Mouse (Mus musculus) c-Kit-positive CD71-positive TER-119-positive erythroid progenitor cells, embryonic 14.5 days (primary cell): ENCODE measurements around the gene Shc4.

Experiments
- DNase-seq: peaks from one replicate; pipeline ENCODE4 v3.0.0-alpha.2; 2013; ENCODE audit warnings: low spot score

The Shc4 gene

DNA sequence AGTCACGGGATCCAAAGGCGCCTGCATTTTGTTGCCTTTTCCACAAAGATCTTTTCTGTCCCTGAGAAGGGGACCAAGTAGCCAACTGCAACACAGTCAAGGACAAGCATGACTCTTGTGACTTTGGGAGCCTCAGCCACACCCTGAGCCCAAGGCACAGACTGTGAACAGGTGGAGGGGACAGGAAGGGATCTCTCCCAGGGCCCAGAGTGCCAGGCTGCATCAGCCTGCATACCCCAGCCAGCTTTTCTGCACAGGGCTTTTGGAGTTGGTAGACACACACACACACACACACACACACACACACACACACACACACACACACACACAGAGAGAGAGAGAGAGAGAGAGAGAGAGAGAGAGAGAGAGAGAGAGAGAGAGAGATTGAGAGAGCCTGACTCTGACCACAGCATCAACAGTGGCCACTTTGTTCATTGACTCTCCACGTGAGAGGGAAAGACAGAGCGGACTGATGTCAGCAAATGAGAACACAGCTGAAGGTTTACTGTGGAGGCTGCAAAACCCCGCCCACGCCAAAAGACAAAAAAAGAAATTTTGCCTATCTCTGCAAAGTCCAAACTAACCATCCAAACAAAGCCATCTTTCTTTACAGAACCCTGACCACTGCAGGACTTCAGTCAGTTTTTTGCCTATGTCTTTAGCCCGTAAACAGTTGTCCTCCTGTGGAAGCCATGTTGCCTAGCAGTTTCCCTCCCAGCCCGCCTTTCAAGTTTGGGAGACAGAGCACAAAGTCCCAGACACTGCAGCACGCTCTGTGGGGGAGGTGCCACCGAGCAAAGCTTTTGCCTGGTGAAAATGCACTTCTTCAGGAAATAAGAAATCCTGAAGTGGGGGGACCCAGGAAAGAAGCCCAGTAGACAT lies 39.1 kb downstream of the Shc4 start:
- DNase-seq = no peak

DNA sequence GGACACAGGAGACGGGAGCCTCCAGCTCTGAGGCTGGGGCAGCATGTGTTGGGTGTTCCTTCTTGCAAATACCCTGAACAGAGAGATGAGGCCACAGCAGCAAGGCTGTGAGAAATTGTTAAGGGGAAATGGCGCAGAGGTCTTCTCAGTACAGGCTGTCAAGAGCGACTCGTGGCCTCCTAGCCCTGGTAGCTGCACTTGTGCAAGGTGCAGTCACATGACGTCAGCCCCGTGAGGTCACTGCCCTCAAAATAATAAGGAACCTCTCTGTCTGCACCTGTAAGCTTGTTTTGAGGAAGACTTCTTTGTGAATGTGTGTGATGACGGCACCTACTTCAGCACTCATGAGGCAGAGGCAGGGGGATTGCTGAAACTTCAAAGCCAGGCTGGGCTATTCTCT lies 40.1 kb downstream of the Shc4 start:
- DNase-seq = no peak

DNA sequence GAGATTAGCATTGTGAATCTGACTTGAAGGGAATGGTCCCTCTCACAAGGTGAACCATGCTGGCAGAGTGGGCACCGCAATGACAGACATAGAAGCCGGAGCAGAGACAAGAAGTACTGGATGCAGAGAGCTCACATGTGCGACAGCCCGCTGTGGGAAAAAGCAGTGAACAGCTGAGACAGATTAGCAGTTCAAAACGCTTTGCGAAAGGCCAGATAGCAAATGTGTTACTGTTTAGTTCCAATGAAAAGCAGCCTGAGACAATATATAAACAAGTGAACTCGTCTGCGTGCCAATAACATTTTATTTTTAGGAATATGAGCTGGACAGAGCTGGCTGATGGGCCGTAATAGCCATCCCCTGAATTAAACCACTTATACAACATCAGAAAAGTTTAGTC lies 42.1 kb downstream of the Shc4 start:
- no peak for DNase-seq

DNA sequence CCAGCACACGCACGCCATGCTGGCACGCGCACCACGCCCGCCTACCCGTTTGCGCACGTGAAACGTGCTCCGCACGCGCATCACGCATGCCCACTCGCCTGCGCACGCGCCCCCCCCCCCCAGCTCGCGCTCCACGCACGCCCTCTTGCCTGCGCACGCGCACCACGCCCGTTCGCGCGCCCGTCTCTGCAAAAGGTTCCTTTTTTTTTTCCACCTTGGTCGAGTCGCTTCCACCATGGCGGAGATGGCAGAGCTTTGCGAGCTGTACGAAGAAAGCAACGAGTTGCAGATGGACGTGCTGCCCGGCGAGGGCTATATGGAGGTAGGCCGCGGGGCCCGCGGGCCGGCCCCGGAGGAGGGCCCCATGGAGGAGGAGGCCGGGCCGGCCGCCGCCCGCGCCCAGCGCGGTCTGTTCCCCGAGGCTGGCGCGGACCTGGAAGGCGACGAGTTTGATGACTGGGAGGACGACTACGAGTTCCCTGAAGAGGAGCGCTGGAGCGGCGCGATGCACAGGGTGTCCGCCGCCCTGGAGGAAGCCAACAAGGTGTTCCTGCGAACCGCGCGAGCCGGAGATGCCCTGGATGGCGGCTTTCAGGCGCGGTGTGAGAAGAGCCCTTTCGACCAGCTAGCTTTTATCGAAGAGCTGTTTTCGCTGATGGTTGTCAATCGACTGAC lies 50.9 kb downstream of the Shc4 start, which contains the start of gene Eid1:
Eid1 (plus strand) TSS at position 139 of the 675 bp plus-strand sequence.
- DNase-seq = peak; percentile 61

DNA sequence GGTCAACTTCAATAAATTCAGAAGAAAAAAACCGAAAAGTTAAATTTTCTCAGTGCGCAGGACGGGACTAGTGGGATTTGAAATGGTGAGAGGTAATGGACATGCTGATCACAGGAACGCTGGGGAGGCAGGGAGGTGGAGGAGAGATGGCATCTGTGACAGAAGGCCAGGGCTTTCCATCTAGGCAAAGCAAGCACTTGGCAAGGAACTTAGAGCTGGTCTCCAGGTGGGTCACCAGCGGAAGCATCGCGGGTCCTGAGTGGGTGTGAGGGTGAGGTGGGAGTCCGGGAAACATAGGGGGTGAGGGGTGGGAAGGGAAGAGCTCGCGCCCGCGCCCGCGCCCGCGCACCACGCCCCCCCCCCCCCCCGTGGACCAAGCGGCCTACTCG lies 51.4 kb downstream of the Shc4 start:
- DNase-seq = no peak

DNA sequence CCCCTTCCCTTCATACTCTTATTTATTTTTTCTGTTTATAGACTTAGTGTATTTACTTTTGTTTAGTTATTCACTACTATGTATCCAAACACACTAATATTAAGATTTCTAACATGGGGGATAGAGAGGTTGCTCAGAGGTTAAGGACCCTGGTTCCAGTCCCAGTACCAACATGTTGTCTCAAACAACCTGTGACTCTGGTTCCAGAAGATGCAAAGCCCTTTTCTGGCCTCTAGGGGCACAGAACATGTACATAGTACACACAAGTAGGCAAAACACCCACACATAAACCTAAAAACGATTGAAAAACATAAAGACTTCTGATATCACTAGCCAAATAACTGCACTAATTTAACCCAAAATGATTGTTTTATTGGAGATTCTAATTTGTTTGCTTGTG lies 53.1 kb downstream of the Shc4 start:
- no peak for DNase-seq

DNA sequence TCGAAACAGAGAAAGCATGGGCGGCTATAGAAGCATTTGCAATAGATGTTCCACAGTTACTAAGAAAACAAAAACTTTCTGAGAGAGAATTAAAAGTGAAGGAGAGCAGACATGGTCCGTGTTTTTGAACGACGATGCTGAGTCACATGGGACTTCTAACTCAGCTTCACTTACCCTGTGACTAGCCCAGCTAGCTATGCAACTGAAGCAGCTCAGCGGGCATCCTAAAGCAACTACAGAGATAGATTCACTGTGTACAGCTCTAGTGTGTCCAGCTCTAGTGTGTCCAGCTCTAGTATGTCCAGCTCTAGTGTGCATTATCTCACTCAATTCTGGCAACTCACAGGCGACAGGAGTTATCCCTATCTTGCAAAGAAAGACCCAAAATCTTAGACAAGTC lies 56.2 kb downstream of the Shc4 start:
- DNase-seq = no peak

DNA sequence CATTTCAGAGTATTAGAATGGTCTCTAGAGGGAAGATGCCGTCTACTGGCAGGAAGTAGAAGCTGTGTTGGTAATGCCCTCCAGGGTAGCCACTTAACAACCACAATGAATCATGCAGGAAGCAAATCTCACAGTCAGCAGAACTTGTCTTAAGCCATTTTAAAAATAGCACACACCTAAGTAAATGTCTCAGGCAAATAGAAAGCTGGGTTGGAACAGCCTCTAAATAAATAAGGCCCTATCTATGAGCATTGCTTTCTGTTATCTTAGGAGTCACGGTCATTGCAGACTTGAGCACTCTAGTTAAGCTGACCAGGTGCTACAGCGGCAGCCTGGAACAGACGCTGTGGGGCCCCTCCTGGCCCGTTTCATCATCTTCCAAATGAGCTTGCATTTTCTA lies 56.8 kb downstream of the Shc4 start:
- DNase-seq = no peak

DNA sequence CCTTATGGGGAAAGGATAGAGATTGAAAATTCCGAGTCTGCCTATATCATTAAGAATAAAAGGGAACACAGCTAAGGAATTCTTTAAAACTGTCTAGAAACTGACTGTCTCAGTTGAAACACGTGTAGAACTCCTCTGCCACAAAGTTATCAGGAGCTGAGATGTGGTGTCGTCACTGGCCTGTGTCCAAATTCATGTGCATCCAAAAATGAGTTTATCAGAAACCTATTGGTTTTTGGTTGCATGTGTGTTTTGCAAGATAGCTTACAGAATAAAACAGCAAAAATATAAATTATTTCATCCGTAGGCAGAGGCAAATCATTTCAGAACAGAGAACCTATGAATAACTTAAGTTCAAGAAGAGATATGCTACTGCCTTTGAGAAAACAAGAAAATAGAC lies 57.3 kb downstream of the Shc4 start:
- peak; percentile 54 for DNase-seq

DNA sequence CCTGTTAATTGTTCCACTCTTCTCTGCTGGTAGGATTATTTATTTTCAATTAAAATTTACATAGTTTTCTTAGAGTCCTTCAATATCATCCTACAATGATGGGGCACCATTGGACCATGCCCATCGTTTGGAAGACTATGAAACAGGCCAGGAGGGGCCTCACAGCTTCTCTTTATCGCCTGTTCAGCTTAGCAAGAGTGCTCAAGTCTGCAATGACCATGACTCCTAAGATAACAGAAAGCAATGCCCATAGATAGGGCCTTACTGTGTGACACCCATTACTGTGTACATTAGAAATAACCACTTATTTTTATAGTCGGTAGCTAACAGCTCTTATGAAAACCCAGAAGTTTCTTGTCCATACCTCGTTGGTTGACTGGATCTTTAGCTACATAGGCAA lies 58.0 kb downstream of the Shc4 start:
- peak; percentile 53 for DNase-seq

DNA sequence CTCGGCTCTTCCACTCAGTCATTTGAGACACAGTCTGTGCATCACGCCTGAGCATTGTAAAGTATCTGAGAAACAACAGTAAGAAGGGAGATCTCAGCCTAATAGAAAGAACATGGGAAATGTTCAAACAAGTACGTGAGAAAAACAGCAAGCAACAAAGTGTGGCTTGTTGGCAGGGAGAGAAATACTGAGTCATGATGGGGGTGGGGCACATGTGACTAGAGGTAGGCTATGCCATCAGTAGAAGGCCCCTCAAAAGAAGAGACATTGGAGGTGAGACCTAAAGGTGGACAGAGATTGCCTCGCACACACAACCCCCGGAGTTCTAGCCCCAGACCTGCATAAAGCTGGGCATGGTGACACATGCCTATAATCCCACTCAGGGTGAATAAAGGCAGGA lies 58.7 kb downstream of the Shc4 start:
- no peak for DNase-seq

DNA sequence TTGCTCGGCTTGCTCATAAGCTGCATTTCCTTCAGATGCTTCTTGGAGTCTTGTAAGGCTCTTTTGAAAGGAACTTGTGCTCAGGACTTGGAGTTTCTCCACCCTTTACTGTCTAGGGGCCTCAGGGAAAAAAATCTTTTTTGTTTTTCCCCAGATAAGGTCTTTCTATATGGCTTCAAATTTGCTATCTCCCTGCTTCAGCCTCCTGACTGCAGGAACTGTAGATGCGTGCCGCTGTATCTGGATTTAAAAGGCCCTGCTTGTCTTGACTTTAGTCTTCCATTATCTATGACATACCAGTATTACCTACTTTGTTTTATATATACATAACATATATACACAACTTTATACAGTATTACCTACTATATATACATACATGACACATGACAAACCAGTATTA lies 61.4 kb downstream of the Shc4 start:
- no peak for DNase-seq

DNA sequence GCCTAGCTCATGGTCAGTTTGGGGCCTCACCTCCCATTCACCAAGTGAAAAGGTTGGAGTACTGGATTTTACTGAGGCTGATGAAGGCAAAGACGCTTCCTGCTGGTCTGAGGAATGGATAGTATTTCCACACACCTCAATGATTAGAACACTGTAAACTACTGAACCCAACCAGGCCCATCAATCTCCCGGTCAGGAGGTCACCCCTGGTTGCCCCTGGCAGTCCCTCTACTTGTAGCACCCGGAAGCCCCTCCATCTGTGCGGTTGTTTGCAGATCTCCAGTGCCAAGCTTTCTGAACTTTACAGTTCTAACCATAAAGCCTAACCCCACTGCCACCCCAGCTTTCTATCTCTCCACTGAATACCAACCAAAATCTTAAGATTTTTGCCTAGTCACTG lies 62.8 kb downstream of the Shc4 start:
- no peak for DNase-seq

DNA sequence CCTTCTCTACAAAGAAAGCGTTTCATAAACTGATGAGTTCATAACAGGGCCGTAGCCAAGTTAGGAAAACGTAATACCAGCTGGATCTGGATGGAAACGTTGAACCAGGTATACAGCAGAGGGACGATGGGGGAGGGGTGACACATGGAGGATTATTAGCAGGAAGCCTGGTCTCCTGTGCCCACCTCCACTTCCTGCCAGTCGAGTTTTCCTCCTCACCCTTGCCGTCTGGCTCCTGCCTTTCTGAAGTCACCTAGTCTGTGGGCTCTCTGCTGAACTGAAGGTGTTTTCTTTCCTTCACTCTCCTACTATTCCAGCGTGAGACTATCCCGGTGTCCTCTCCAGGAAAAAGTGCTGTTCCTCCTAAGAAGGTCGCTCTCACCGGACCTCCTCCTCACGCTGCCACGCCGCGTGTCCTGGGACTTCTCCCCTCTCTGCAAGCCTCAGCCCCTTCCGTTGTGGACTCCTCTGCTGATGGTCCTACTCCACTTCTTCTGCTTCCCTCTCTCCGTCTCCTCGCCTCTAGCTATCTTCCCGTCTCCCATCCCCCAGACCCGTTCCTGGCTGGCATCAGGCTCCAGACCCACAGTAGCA lies 63.3 kb downstream of the Shc4 start:
- DNase-seq = no peak

DNA sequence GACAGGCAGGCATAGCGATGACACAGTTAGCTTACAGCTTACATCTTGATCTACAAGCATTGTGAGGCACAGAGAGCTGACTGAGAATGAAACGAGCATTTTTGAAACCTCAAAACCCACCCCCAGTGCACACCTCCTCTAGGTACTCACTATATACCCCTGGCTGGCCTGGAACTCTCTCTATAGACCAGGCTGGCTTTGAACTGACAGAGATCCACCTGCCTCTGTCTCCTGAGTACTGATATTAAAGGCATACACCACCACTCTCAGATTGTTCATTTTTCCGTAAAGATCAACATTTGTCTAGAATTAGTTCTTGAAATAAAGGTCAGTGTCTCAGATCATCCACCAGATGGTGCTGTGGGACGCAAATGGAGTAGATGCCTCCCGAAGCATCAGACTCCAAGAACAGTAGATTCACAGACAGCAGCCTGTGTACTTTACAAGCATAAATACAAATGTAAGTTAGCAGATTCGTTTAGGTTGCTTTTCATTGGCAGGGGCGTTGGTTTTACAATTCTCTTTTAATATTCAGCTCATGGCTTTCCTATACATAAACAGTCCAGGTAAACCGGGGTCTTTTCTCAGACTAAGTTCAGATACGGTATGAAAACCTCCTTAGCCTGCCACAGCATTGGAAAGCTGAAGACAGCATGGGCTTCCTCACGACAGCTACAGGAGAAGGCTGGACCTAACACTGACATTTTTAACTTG lies 64.0 kb downstream of the Shc4 start:
- peak; percentile 74 for DNase-seq

DNA sequence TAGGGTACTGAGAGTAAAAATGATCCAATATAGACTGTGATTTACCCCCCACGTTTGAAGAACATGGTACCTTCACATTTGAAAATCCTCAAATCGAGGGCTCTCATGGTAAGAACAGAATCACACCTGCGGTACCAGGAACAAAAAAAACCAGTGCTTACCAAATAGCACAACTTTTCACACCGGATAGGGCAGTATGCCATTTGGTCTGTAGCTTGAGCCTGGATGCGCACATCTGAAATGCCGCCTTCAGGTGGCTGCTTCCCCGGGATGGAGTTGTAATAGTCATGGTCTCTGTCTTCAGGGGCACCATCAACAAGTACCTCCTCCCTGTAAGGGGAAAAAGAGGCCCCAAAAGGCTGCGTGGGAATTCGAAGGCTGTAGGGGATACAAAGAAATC lies 68.6 kb downstream of the Shc4 start:
- no peak for DNase-seq

DNA sequence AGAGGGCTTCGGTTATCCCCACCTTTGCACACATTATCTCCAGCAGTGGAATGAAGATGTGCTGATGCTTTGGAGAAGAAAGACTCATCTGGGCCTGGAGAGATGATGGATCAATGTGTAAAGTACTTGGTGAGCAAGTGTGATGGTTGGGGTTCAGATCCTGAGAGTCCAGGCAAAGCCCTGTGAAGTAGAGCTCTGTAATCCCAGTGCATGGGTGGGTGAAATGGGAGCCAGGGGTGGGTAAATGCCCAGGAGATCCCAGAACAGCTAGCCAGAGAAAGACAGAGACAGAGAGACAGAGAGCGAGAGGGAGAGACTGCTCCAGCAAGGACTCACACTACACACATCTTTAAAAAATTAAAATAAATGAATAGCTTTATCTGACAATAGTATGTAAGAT lies 70.7 kb downstream of the Shc4 start:
- DNase-seq = no peak

DNA sequence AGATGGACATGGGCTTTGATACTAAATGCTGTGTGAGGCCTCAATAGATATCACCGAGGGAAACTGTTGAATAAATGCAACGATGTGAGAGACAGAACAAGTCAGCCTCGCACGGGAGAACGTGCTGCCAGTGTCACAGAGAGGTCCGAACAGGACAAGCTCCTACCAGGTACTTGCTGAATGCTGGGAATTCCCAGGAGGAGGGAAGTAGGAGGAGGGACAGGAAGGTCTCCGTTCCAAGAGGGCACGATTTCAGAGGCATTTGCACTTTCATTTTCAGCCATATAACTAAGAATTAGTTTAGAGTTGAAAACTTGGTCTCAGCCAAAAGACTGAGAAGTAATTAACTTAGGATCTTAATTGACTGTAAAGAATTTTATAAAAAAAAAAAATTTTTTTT lies 72.4 kb downstream of the Shc4 start:
- DNase-seq = no peak

DNA sequence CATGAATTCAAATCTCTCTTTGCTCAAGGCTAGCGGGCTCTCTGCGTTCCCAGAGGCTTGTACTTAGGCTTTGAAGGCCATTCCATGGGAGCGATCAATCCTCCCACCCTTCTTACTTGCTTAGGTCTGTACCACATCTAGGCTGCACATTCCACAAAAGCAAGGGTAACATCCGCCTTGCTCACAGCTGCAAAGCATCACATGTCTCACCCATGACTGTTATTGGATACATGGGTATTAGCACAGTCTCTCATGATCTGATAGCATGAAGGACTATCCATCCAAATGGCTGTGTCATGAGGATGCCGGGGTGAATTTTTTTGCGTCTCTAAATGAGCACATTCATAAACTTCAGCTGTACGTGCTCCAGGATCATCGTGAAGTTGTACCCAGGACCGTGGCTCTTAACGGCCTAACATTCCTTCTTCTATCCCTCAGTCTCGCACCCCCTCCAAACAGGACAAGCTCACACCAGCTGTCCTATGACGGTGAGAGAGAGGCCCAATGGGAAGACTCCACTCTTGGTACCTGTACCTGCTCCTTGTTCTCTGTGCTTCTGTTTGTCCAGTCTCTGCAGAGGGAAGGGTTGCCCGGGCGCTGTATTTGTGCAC lies 73.1 kb downstream of the Shc4 start:
- DNase-seq = no peak

DNA sequence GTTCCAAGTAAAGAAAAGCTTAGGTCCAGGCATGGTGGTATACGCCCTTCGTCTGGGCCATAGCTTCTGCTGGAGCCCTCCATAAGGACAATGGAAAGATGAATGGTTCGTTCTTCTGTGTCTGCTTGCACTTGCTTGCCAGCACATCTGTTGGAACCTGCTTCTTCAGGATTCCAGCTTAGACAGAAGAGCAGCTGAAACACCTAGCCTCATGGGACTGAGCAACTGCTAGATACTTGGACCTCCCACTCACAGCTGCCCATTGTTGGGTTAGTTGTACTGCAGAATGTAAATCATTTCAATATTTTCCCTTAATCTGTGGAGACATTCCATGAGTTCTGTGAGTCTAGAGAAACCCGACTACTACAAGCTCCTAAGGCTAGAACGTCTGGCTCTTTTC lies 73.9 kb downstream of the Shc4 start:
- DNase-seq = no peak

DNA sequence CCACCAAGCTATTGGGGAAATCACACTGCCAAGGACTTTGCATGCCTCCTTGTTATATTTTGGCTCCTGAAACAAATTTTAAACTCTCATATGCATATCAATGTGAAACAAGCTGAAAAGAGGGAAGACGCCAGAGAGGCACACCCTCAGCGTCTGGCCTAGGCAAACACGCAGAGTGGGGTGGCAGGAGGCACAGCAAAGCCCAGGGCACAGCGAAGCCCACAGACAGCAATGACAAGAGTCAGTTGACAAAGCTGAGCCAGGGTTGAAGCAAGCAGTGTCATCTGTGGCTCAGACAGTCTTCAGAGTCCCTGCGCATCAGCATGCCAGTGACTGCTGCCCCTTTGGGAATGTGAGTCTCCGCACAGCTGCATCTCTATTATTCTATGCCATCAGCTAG lies 79.0 kb downstream of the Shc4 start:
- DNase-seq = no peak

DNA sequence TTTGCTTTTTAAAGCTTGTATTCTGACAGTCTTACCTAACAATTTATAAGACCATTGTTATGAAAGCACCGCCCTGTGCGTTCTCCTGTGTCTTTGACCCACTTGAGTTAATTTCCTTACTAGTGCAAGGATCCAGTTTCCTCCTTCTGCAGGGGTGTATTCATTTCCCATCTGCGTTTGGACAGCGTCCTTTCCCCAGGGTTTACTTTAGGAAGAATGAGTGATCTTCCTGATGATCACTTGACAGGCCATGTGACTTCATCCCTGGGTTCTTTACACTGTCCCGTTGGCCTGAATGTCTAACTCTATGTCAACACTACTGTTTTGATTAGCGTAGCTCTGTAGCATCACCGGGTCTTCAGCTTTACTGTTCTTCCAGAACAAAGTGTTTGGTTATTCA lies 86.6 kb downstream of the Shc4 start:
- no peak for DNase-seq
